Mouse (Mus musculus) common myeloid progenitor, adult 5-6 weeks (primary cell): ENCODE measurements around the gene Rasgef1b. TPM values are rescaled to one million over a fixed set of nuclear protein-coding genes. Genes with fewer than 3 reads are reported as not detected.

Experiments used
- ATAC-seq: replicated peaks from 2 replicates; pipeline ENCODE4 v1.8.0; 2016; ENCODE audit warnings: low read depth, mild to moderate bottlenecking, moderate TSS enrichment, inconsistent platforms; ENCODE audit not compliant: poor library complexity, severe bottlenecking
- total RNA-seq: library from RNA; stranded (forward); fragments of 200-1000, 187-1606 nt; gene quantifications from 2 replicates; pipeline ENCODE4 v1.2.3, GENCODE M21; 2017

Rasgef1b gene
- total RNA-seq, 1 experiment from 2014 or later = 2.4 TPM

DNA sequence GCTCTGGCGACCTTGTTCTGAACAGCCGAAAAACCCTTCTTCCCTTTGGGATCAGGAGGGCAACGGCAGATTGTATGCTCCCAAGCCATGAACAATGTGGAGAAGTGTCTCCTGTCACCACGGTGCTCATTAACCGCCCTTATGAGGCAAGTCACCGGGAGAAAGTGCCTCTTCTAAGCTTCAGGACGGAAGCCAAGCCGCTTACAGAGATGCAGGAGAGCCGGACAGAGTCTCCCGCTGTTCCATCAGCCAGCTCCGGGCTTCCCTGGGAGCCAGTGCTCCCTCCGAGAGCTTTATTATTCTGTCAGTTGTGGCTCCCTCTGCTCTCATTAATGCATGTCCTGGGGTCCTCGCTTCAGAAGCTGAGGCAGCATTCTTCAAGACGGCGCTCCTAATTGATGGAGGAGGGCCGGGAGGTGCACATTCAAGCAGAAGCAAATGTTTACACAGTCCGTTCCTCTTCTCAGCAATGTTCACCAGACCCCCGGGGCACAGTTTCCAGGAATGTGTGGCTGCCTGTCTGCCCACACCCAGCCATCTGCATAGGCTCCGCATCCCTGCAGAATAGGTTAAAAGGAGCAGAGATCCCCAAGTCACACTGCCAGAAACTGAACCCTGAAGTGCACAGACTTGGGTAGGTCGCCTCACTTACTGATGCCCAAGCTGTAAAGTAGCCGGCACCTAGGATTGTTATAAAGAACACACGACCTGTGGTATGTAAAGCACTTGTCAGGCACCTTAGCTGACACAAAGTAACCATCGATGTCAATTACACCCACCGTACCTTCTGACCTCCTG is 115.3 kb downstream of the Rasgef1b start:
- ATAC-seq = no peak

DNA sequence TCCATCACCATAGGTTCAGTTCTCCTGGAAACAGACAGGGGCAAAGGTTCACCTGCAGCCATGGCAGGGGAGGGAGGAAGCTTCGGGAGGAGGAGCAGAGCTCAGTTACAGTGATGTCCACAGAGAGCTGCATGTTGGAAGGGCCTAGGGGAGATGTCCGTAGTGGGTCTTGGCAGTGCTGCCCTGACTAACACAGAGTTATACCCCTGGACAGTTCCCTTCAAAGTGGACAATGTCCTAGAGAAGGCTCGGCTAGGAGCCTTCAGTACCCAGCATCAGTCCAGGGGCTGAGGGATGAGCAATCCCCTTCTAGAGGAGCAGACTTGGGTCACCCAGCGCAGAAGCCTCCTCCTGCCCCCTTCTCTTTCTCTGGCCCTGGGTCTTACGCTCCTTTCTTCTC is 121.3 kb downstream of the Rasgef1b start:
- ATAC-seq = no peak

DNA sequence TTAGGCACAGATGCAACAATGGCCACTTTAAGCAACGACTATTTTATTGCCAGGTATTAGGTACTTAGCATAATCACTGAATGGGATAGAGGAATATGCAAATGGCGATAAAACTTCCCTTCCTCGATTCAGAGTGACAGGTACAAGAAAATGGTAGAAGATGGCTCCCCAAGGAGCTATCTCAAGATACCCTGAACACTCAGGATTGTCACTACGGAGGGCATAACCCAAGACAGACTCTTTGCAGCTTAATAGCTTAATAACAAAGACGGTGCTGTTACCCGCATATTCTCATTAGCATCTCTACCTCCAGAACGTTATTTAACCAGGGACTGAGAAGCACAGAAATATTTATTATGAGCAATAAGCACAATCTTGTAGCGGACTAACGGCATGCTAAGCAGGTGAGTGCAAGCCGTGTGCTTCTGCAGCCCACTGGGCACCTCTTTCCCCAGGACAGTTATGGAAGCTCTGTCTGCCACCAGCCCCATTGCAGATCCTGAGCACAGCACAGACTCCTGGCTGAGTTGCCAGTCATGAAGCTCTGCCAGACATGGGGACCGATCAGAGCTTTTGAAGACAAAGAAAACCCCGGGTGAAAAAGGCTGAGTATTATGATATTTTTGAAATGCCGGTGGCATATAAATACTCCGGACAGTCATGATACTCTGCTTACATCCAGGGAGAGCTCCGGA is 122.6 kb downstream of the Rasgef1b start:
- no peak for ATAC-seq

DNA sequence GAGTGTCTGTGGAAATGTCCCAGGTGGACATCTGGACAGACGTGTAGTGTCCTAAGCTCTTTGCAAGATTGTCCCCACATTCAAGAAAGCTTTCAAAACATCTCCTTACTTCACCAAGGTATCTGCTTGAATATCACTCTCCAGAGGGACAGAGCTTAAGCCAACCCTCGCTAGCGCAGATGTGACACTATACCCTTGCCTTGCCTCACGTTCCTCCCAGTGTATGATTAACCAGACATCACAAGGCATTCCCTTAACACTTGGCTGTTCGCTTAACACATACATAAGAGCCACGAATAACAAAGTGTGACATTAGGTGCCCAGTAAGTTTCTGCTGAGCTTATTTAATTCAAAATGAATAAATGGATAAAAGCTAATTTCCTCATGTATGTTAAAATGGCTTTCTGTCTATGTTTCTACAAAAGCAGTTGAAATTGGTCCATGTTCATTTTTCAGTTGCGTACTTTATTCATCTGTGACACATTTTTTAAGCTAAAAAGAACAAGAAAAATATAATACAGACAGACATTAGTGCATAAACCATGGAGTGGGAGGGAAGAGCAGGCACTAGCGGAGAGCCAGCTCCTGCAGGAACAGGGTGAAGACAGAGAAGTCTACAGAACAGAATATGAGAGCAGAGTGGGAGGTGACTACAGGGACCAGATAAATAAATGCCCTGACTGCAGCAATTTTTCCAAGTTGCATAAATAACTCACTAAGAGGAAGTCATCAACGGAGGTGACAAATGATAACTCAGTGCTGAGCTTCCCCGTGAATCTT is 126.4 kb downstream of the Rasgef1b start:
- no peak for ATAC-seq

DNA sequence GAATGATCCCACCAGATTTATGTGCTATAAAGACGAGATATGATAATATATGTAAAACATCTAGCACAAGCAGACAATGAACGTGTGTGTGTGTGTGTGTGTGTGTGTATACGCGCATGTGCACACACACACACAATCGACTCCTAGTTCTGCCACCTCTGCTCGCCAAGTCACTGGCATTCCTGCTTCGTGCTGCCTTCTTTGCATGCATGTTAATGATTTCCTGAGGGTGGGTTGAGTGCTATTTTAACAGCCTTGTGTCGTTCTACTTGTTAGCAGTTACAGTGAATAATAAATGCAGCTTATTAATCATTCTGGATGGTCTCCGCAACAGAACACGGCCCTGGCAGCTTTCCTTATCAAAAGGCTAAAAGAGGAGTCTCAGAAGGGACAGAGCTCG is 129.5 kb downstream of the Rasgef1b start:
- ATAC-seq = no peak

DNA sequence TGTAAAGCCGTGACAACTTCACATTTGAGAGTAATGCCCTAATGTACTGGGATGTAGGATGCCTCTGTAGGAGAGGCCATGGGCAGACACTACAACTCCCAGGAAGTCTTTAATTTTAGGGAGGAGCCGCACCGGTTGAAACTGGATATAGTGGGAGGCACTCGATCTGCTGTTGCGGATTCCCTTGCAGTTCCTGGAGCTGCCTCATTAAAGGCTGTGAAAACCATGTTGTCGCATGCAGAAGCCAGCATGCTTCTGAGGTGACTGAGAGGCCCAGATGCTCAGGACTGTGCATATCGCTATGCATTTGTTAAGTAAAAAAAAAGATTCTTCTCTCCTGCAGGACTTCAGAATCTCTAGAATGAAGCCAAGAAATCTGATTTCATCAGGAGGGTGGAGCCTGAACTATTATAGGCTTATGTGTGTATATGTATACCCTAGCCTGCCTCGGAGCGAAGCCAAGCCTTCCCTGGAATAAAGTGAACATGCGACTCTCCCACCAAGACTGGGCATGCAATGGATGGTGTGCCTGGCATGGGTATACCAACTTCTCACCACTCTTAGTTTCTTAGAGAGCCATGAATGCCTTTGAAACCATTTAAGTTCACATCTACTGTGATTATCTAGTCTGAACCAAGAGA is 130.3 kb downstream of the Rasgef1b start:
- no peak for ATAC-seq

DNA sequence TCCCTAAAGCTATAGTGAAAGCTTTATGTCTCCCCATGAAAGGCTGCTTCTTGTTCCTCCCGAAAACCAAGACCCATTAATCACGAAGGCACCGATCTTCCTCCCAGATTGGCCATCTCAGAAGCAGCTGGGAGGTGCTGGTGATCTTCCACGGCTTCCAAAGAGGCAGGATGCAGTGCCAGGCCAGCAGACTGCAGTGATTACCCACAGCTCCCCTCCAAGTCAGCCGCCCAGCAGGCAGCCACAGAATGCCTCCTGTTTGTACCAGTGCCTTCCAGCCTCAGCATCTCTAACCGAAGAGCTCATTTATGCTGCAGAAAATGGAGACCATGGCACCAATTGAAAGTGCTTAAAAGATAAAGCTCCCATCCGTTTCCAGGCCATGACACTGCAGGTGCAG is 131.2 kb downstream of the Rasgef1b start:
- no peak for ATAC-seq

DNA sequence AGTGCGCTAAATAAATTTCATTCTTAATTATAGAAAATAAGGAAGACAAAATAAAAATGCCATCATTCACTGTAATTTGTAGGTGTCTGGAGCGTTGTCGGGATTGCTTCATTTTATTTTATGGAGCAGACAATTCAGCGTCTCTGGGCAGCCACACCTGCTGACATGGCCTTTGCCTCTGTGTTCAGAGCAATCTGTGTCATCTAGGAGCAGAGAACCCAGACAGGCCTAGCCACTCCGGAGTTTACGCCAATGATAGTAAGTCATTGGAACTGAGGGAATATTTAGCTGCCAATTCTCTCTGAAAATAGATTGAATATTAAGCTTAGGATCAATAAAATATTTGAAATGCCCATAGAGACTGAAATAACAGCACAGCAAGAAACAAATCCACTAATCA is 137.5 kb downstream of the Rasgef1b start:
- ATAC-seq = no peak

DNA sequence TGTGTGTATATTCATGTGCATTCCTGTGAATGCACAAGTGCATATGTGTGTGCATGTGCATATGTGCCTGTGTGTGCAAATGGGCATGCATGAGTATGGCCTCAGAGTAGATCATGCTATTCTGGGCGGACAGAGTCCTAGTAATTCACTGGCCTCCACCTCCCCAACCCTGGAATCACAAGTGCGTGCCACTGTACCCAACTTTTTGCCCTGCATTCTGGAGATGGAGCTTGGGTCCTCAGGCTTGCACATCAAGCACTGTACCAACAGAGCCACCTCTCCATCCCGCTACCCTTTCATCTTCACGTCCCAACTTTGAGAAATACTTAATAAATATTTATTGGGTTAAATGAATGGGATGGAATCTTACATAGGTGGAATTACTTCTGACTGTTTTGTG is 138.3 kb downstream of the Rasgef1b start:
- ATAC-seq = no peak

DNA sequence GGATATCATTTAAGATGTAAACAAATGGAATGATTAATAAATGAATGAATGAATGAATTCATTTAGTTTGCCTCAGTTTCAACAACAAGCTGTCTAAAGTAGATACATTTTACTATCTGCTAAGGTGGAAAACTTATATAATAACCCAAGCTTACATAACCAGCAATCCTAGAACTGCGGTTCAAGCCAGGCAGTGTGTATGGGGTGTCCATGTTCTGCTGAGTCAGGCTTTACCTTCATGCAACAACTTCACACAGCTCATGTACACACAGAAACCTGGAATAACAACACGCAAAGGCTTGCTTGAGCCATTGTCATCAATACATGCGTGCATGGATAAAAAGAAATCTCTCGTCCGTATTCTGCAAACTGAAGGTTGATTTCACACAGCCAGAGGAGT is 140.9 kb downstream of the Rasgef1b start:
- no peak for ATAC-seq

DNA sequence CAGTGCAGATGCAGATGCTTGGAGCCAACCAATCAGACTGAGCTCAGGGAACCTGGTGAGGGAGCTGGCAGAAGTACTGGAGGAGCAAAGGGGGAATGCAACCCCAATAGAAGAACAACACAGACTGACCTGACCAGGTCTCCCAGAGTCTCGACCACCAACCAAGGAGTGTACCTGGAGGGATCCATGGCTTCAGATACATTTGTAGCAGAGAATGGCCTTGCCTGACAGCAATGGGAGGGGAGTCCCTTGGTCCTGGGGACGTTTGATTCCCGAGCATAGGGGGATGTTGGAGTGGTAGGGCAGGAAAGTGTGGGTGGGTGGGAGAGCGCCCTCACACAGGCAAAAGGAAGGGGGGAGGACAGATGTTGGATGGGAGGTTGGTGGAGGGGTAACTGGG is 141.3 kb downstream of the Rasgef1b start:
- ATAC-seq = no peak

DNA sequence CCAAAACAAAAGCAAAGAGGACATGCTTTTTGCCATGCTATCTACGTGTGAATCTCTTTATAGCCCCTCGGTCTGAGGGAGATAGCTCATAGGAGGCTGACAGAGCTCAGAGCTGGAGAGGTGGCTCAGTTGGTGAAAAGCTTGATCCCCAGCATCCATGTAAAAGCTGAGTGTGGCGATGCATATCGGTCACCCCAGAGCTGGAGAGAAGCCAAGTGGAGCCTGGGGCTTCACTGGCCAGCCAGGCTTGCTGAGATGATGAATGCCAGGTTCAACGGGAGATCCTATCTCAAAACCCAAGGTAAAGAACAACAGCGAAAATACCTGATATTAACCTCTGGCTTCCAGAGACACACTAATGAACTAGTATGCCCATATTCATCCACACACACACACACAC is 142.6 kb downstream of the Rasgef1b start:
- no peak for ATAC-seq

DNA sequence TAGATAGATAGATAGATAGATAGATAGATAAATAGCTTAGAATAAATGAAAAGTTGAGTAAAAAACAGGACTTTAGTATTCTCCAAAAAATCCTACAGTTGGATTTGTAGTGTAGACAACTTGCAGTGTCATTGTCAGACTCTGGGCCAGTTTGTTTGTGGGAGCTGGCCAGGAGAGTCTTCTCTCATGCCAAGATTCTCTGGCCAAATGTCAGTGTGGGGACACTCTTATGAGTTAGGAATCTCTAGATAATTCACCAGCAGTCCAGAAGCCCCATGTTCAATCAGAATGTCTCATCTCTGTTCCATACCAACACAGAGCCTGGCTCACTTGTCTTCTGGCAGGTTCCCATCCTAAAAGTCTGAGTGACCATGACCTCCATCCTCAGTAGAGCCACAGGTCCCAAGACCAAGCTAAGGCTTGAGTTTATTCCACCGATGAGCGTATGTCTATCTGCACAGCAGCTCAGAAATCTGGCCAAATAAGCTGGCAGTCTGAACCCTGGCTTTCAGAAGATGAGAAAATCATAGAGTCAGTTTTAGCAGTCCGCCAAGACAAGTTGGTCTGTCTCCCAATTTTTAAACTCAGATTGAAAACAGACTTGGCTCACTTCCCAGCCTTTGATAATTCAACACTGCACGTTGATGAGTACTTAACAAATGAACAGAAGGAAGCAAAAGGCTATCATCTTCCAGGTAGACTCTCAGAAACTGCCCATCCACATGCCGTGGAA is 143.5 kb downstream of the Rasgef1b start:
- ATAC-seq = no peak

DNA sequence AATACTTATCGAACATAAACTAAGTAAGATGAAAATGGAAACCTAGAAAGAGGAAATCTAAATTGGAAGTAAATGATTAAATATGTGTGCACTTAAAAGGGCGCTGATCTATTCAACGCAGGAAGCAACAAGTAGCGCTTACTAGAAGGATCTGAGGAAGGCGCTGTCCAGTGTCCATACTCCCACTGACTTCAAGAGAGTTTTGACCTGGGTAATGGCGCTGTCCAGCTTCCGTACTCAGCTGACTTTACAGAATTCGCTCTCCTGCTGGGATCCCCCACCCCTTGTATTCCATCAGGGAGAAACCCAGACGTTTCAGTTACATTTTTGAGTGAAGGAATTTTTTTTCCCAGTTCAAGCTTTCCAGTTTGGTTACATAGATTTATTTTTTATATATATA is 144.6 kb downstream of the Rasgef1b start:
- no peak for ATAC-seq

DNA sequence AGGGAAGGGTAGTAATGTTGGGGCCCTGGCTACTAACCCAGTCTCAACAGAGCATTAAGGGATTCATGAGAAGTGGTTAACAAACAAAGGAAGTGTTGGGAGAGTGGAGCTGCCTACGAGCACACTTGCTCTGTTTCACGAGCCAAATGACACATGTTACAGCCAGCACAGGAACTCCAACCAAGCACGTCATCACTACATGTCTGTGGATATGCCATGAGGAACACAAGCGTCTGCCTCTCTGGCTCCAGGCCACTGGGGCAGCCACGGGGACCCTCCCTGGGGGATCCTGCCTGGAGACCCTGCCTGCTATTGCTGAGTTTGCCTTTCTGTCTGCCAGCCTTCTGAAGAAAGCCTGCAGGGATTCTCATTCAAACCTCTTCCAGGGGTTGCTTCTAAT is 146.8 kb downstream of the Rasgef1b start:
- no peak for ATAC-seq

DNA sequence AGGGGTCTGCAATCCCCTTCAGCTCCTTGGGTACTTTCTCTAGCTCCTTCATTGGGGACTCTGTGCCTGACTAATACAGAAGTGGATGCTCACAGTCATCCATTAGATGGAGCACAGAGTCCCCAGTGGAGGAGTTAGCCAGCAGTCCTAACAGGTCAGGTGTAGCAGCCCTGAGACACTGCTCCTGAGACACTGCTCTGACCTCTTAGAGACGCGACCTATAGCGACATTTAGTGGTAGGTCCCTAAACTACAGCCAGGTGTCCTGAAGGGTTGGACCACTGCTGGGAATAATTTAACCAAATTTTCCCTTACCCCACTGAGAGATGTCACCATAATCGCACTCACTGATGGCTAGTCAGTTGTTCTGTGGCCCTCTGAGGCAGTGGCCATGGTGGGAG is 150.2 kb downstream of the Rasgef1b start:
- ATAC-seq = peak; percentile 95

DNA sequence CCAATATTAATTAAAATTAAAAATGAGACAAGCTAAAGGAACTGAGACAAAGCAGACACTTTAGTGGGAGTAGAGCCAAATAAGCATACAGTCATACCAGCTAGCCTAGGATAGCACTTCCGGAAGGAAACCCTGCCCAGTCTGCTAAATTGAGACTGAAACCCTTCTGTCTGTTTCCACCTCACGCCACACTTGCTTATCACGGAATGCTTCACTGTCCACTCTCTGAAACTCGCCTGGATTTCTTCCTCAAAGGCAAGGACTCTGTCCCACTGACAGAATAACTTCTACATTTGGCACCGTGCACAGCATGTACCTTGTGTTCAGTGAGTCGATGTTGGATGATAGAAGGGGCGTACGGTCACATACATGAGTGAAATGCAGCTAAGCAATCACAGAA is 153.0 kb downstream of the Rasgef1b start:
- ATAC-seq = no peak

DNA sequence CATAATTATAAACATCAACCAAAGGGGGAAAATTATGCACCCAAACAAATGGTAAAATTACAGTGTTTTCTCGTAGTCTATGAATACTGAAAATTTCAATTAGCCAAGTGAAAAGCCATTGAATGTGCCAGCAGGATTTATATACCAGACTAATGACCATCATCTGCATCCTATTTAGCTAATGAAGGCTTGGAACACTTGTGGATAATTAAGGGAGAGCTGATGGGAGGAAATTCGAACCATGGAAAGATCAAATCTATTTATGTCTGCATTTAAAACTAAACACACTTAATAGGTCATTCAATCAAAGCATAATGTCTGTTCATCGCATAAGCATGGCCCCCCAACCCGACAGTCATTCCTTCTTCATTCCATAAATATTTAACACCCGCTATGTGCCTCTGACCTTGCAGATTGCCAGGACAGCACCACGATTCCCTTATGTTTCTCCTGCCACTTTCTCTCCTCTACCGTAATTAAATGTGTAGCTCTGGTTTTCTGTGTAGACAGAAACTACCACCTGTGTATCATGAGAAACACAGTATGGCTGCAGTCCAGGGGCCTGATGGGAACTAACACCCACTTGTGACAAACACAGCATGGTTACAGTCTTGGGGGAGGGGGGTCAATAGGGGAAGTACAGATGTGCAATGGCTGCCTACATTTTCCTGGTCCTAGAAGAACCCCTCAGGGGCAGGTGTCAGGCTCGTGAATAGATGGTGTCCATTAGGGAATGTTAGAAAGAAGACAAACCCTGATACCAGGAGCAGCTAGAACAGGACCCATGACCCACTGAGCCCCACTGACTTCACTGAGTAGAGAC is 164.2 kb downstream of the Rasgef1b start:
- ATAC-seq = no peak

DNA sequence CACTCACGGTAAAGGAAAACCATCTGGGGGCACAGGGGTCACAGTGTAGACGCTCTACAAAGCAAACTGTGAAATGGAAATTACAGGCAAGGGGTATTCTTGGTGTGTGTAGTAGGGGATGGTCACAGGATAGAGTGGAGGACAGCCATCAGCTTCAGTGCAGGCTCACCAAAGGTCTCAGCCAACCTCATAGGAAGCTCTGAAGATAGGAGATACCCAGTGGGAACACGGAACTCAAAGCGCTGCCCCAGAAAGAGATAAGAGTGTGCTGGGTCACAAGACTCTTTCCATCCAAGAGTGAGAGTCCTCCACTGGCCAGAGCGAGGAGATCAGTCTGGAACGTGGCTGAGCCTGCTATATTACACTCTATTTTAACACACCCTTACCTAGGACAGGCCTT is 166.8 kb downstream of the Rasgef1b start:
- peak; percentile 98 for ATAC-seq
